Mouse (Mus musculus) CD4-positive helper T cell, adult 2 months (primary cell): ENCODE data around the gene Lekr1.
"Not testable (repeated sequence)": the region's sequence is repeated elsewhere in the genome, so short reads cannot be mapped to it uniquely, and the experiment has no call there.

Experiments used
- DNase-seq: peaks from one replicate; pipeline ENCODE4 v3.0.0-alpha.2; 2012; ENCODE audit warnings: low read depth, missing footprints, low spot score

The Lekr1 gene

GRCm38 (mm10) chr3:65767202-65767862 lies 101.3 kb downstream of the Lekr1 start:
- no peak for DNase-seq

- not testable (repeated sequence) for DNase-seq
Observed at GRCm38 (mm10) chr3:65769666-65770065, 103.6 kb downstream of the Lekr1 start.

GRCm38 (mm10) chr3:65773910-65774309 lies 107.9 kb downstream of the Lekr1 start:
- DNase-seq, result no peak

GRCm38 (mm10) chr3:65775096-65775495 lies 109.1 kb downstream of the Lekr1 start:
- DNase-seq, result no peak

- DNase-seq, result no peak
Observed at GRCm38 (mm10) chr3:65782246-65782645, 116.2 kb downstream of the Lekr1 start.

- DNase-seq, result no peak
Observed at GRCm38 (mm10) chr3:65790076-65790685, 124.2 kb downstream of the Lekr1 start.

GRCm38 (mm10) chr3:65793561-65793960 lies 127.5 kb downstream of the Lekr1 start:
- DNase-seq, result peak; percentile 59

GRCm38 (mm10) chr3:65794711-65795110 lies 128.7 kb downstream of the Lekr1 start:
- DNase-seq, result no peak

- no peak for DNase-seq
Observed at GRCm38 (mm10) chr3:65797345-65798137, 131.5 kb downstream of the Lekr1 start.

- no peak for DNase-seq
Observed at GRCm38 (mm10) chr3:65800962-65801361, 134.9 kb downstream of the Lekr1 start.

GRCm38 (mm10) chr3:65802185-65802584 lies 136.2 kb downstream of the Lekr1 start:
- DNase-seq, result no peak

- no peak for DNase-seq
Observed at GRCm38 (mm10) chr3:65802868-65803267, 136.8 kb downstream of the Lekr1 start.

- DNase-seq, result no peak
Observed at GRCm38 (mm10) chr3:65814881-65815280, 148.9 kb downstream of the Lekr1 start.

- no peak for DNase-seq
Observed at GRCm38 (mm10) chr3:65816012-65816411, 150.0 kb downstream of the Lekr1 start.

- DNase-seq, result no peak
Observed at GRCm38 (mm10) chr3:65818597-65818996, 152.6 kb downstream of the Lekr1 start.

GRCm38 (mm10) chr3:65819841-65820240 lies 153.8 kb downstream of the Lekr1 start:
- DNase-seq, result no peak

- DNase-seq, result no peak
Observed at GRCm38 (mm10) chr3:65824886-65825285, 158.9 kb downstream of the Lekr1 start.

GRCm38 (mm10) chr3:65826716-65827115 lies 160.7 kb downstream of the Lekr1 start:
- DNase-seq, result no peak

- no peak for DNase-seq
Observed at GRCm38 (mm10) chr3:65827400-65827799, 161.4 kb downstream of the Lekr1 start.

GRCm38 (mm10) chr3:65828020-65828419 lies 162.0 kb downstream of the Lekr1 start:
- DNase-seq, result no peak

- DNase-seq, result no peak
Observed at GRCm38 (mm10) chr3:65829230-65829629, 163.2 kb downstream of the Lekr1 start.

- no peak for DNase-seq
Observed at GRCm38 (mm10) chr3:65829943-65830483, 164.0 kb downstream of the Lekr1 start.
